In genomic region chr4:124332974-124333373, GRCm38 (mm10) we compare ENCODE assay signal across 30 mouse cellular contexts.
A peak's percentile ranks its signal among the peaks of the same experiment; 100 is the strongest.
DNase-seq lines count a peak whose midpoint lies in the region; ATAC-seq and TF ChIP-seq lines count a peak whose summit lies in the region.
"Had no signal": no experiment of that assay in that cellular context is flagged by ENCODE, and none has a peak within 500 bp of the region (broad histone marks: within the 10 kb centered on the region; RNA-seq: fewer than 3 reads in every experiment).

No protein-coding gene starts in this region.

- H3K27ac ChIP-seq in heart, embryonic 13.5 days (replicated peaks), result no peak overlapping the region
- H3K27ac ChIP-seq in ES-E14 (ENCODE audit: insufficient read depth, low read depth, low read length, poor library complexity, severe bottlenecking), result no peak overlapping the region
- H3K27ac ChIP-seq: embryonic facial prominence, embryonic 12.5 days; forebrain, embryonic 12.5 days; heart, adult 2 months; hindbrain, postnatal 0 days; limb, embryonic 15.5 days; midbrain, embryonic 13.5 days; neural tube, embryonic 13.5 days had no signal

- H3K4me2 ChIP-seq in heart, embryonic 13.5 days, result no peak overlapping the region
- H3K4me2 ChIP-seq: embryonic facial prominence, embryonic 12.5 days; forebrain, embryonic 12.5 days; limb, embryonic 15.5 days; lung, embryonic 14.5 days; midbrain, embryonic 13.5 days; neural tube, embryonic 13.5 days had no signal

- in situ Hi-C loops in ES-E14 (cut with MboI; ENCODE audit: low sequenced_read_pairs in 2 of 2, unreplicated experiment in 2 of 2), result no loop called here

- no peaks in the 10 kb centered on the region for H3K4me1 ChIP-seq in heart, embryonic 13.5 days
- H3K4me1 ChIP-seq in ES-E14 (ENCODE audit: control insufficient read depth in 2 of 2, insufficient read depth in 2 of 2, low read length in 2 of 2, poor library complexity in 1 of 2), result peaks cover 0 to 4% of the 10 kb centered on the region in 2 experiments; a peak in 1 of 4 replicates
- H3K4me1 ChIP-seq: embryonic facial prominence, embryonic 12.5 days; limb, embryonic 15.5 days; megakaryocyte, embryonic 14.5 days; neural tube, embryonic 13.5 days had no signal

- peaks cover 5% of the 10 kb centered on the region; the same call in 1 of the 2 replicates for H3K9me3 ChIP-seq in heart, embryonic 13.5 days
- H3K9me3 ChIP-seq in ES-E14 (ENCODE audit: control insufficient read depth, insufficient read depth, low read depth, low read length), result no peaks in the 10 kb centered on the region
- H3K9me3 ChIP-seq: embryonic facial prominence, embryonic 12.5 days; limb, embryonic 15.5 days had no signal

- H3K4me3 ChIP-seq in heart, embryonic 13.5 days, result no peak overlapping the region
- H3K4me3 ChIP-seq in ES-E14 (ENCODE audit: insufficient read depth in 1 of 2, low read depth in 1 of 2, low read length in 2 of 2, poor library complexity in 1 of 2, severe bottlenecking in 1 of 2), result no peak overlapping the region
- H3K4me3 ChIP-seq: embryonic facial prominence, embryonic 12.5 days; erythroblast, embryonic 14.5 days; forebrain, embryonic 12.5 days; heart, adult 2 months; limb, embryonic 15.5 days; megakaryocyte, embryonic 14.5 days; midbrain, embryonic 13.5 days; neural tube, embryonic 13.5 days had no signal

- H3K27me3 ChIP-seq in heart, embryonic 13.5 days (replicated peaks), result no peaks in the 10 kb centered on the region
- H3K27me3 ChIP-seq: embryonic facial prominence, embryonic 12.5 days; limb, embryonic 15.5 days; megakaryocyte, embryonic 14.5 days; neural tube, embryonic 13.5 days had no signal

- 83% methylated on average over 2 of the region's 2 CpGs for WGBS in heart, embryonic 13.5 days

- no peaks in the 10 kb centered on the region for H3K36me3 ChIP-seq in heart, embryonic 13.5 days
- H3K36me3 ChIP-seq in ES-E14 (ENCODE audit: control insufficient read depth, insufficient read depth, low read length, poor library complexity, severe bottlenecking), result no peaks in the 10 kb centered on the region
- H3K36me3 ChIP-seq: embryonic facial prominence, embryonic 12.5 days; forebrain, embryonic 12.5 days; limb, embryonic 15.5 days; midbrain, embryonic 13.5 days; neural tube, embryonic 13.5 days had no signal

- H3K9ac ChIP-seq in heart, embryonic 13.5 days, result no peak overlapping the region
- H3K9ac ChIP-seq in ES-E14 (ENCODE audit: insufficient read depth, low read depth, low read length, poor library complexity, severe bottlenecking), result no peak overlapping the region
- H3K9ac ChIP-seq: embryonic facial prominence, embryonic 12.5 days; forebrain, embryonic 12.5 days; limb, embryonic 15.5 days; lung, embryonic 14.5 days; midbrain, embryonic 13.5 days; neural tube, embryonic 13.5 days had no signal

- no peak for DNase-seq in heart, adult 9 months (ENCODE audit: low spot score in 2 of 2)
- peak; percentile 7 for DNase-seq in A20 (ENCODE audit: low read depth, low spot score)
- DNase-seq in ES-E14 (ENCODE audit: low read depth, low spot score), result peak; percentile 27
- DNase-seq in c-Kit-negative CD71-positive TER-119-positive erythroid progenitor cells, embryonic 14.5 days (ENCODE audit: low read depth, low spot score), result peak; percentile 28
- no peak for DNase-seq in layer of hippocampus, postnatal 14 days (ENCODE audit: low spot score in 2 of 2)
- no peak for DNase-seq in layer of hippocampus, adult 9-11 months
- DNase-seq in kidney, postnatal 36 days, result no peak
- DNase-seq: adrenal gland, adult 2 months; cerebellum, adult 8-10 months; cerebellum, postnatal 36 days; gastrocnemius, postnatal 36 days; heart, adult 2 months; kidney, adult 9 months; kidney, postnatal 4 days; left cerebral cortex, postnatal 4 days; lung, embryonic 14.5 days; retina, postnatal 1 day; right cerebral cortex, postnatal 25 days; spleen, adult 18-20 months; thymus, postnatal 14 days had no signal

- peak; percentile 78 for ATAC-seq in heart, embryonic 13.5 days (ENCODE audit: extremely low read depth, insufficient number of reproducible peaks, low FRiP score, low TSS enrichment)
- ATAC-seq: hindbrain, postnatal 0 days; intestine, embryonic 16.5 days; midbrain, embryonic 13.5 days had no signal

TF ChIP-seq in ES-E14, 5 proteins besides CTCF, POLR2A, EP300 and RAD21:
- TF ChIP-seq CHD2 (IDR thresholded peaks at IDR 0.05; ENCODE audit: low read depth, low read length) (no peak), ZC3H11A (IDR thresholded peaks at IDR 0.05; ENCODE audit: borderline replicate concordance, low read depth, low read length) (no peak), ZNF384 (IDR thresholded peaks at IDR 0.05; ENCODE audit: low read depth, low read length) (no peak), HCFC1 (IDR thresholded peaks at IDR 0.05; ENCODE audit: borderline replicate concordance, insufficient read depth, low read length) (no peak), MAFK (IDR thresholded peaks at IDR 0.05; ENCODE audit: insufficient read depth, low read depth, low read length) (peak; percentile 98)

Comparison
In these comparisons a context has a peak if more than half of its experiments do, and no peak if none do; other contexts are left out.
1. DNase-seq: peak in A20 (single experiment), ES-E14 (single experiment) and c-Kit-negative CD71-positive TER-119-positive erythroid progenitor cells, embryonic 14.5 days (single experiment); none in heart, adult 9 months (0 of 2), layer of hippocampus, postnatal 14 days (0 of 2), layer of hippocampus, adult 9-11 months (single experiment) and kidney, postnatal 36 days (0 of 2).